Mouse (Mus musculus): ENCODE data around the gene L3mbtl1.

DNA sequence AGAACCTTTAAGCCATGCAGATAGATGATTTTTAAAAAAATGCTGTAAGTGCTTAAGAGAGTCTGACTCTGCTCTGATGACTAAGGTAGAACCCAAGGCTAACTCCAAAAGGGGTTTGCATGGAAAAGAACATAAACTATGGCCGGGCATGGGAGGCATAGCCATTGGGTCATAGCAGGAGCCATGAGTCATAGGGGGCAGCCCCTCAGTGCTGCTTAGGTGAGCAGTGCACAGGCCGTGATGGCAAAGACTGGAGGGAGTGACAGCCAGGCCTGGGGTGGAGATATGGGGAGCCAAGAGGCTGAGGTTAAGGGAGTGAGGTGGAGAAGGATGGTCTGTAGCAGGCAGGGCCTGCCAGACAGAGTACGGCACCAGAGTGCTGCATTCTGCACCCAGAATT lies 25.8 kb downstream of the L3mbtl1 start:
- no peak for TF ChIP-seq CTCF (IDR thresholded peaks at IDR 0.05; ENCODE audit: low read depth, low read length)
- TF ChIP-seq POLR2A (IDR thresholded peaks at IDR 0.05; ENCODE audit: extremely low read depth, insufficient read depth, low read length), result no peak
